In the genomic region with DNA sequence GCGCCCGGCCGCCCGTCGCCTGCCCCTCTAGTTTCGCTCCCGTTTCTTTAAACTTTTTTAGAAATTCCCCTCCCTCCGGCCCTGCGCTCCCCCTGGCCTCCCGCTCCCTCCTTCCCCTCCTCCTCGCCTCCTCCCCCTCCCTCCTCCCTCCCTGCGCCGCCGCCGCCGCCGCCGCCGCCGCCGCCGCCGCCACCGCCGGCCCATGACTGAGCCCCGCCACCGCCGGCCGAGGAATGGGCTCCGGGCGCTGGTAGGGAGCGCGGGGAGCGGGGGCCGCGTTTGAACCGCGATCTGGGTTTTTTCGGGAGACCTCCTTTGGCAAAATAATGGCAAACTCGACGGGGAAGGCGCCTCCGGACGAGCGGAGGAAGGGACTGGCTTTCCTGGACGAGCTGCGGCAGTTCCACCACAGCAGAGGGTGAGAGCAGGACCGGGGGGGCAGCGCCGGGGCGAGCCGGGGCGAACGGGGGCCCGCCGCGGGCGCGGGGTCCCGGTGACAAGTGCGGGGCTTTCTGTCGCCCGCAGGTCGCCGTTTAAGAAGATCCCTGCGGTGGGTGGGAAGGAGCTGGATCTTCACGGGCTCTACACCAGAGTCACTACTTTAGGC, we compare ENCODE assay signal across 8 mouse cellular contexts. TPM values are rescaled to one million over a fixed set of nuclear protein-coding genes. Genes with fewer than 3 reads are reported as not detected.
DNase-seq lines count a peak whose midpoint lies in the region; ATAC-seq and TF ChIP-seq lines count a peak whose summit lies in the region.

A gene (plus strand): TSS at position 150 of the 607 bp plus-strand sequence.

- peaks cover 18% of the 10 kb centered on the region for H3K36me3 ChIP-seq in G1E (replicated peaks)
- H3K36me3 ChIP-seq in hindbrain, embryonic 10.5 days: peaks cover 20% of the 10 kb centered on the region

- no peaks in the 10 kb centered on the region for H3K27me3 ChIP-seq in G1E (ENCODE audit: insufficient read depth, low read length)
- H3K27me3 ChIP-seq in hindbrain, embryonic 10.5 days (ENCODE audit: insufficient read depth, poor library complexity, severe bottlenecking): no peaks in the 10 kb centered on the region

- DNase-seq in G1E (ENCODE audit: low spot score): peak; percentile 57
- peak; percentile 66 for DNase-seq in cerebellum, adult 8-10 months
- DNase-seq in hindbrain, embryonic 10.5 days (ENCODE audit: low spot score): peak; percentile 82
- peak; percentile 51 to 73 for DNase-seq in layer of hippocampus, postnatal 14 days (ENCODE audit: low spot score in 2 of 2)
- peak; percentile 58 for DNase-seq in lung, postnatal 25 days (ENCODE audit: low spot score)
- peak; percentile 72 for DNase-seq in retina, embryonic 14.5 days (ENCODE audit: low spot score)
- DNase-seq in urinary bladder, adult 2 months (ENCODE audit: low spot score): peak; percentile 74

- no peak for ATAC-seq in G1E (ENCODE audit: extremely low read depth, insufficient number of reproducible peaks, low FRiP score, poor library complexity, severe bottlenecking)
- ATAC-seq in frontal cortex, adult (ENCODE audit: low TSS enrichment): 0 out of 2 replicates have a peak, but pooled peaks have one; percentile 4

- H3K27ac ChIP-seq in hindbrain, embryonic 10.5 days: peak within 1 kb of the TSS; percentile 100

- H3K4me1 ChIP-seq in G1E (ENCODE audit: insufficient read depth, low read depth, low read length): peaks cover 27% of the 10 kb centered on the region
- peaks cover 42% of the 10 kb centered on the region for H3K4me1 ChIP-seq in hindbrain, embryonic 10.5 days (replicated peaks)

- no peak for TF ChIP-seq CTCF in G1E (IDR thresholded peaks at IDR 0.05; ENCODE audit: low read depth, low read length)

- 1% methylated on average over 53 of the region's 67 CpGs for WGBS in hindbrain, embryonic 10.5 days

- no peaks in the 10 kb centered on the region for H3K9me3 ChIP-seq in G1E (replicated peaks)
- H3K9me3 ChIP-seq in hindbrain, embryonic 10.5 days: no peaks in the 10 kb centered on the region

- peak within 1 kb of the TSS; percentile 92 for H3K4me3 ChIP-seq in G1E (ENCODE audit: low read depth, low read length)
- H3K4me3 ChIP-seq in hindbrain, embryonic 10.5 days: peak within 1 kb of the TSS; percentile 84

RNA-seq across cellular contexts. Expression of the gene that starts here (rescaled TPM):
- total RNA-seq in G1E (2014; fragmentation: Nextera tagmentation) (95.3 and 100 TPM in 2 replicates), G1E (2017) (45.8 and 48.7 TPM in 2 replicates)
- 15.8 and 16.0 TPM in 2 replicates for polyA plus RNA-seq in G1E (2012)
- polyA plus RNA-seq in hindbrain, embryonic 10.5 days (2016; fragmentation: Nextera tagmentation; extraction: Ambion mirVana): 25.6 and 27.4 TPM in 2 replicates
- 10 to 100 TPM; 37.5 to 39.8 TPM for total RNA-seq in layer of hippocampus, postnatal 14 days (2021)
- polyA plus RNA-seq in urinary bladder, adult 2 months (2012; rRNA removed): 14.1 and 17.3 TPM in 2 replicates
